Mouse (Mus musculus) T-cell, adult 2 months (primary cell): ENCODE measurements around the gene Tango6.

ENCODE experiments used
- DNase-seq: peaks from one replicate; pipeline ENCODE4 v3.0.0; 2022; ENCODE audit warnings: low spot score

Gene Tango6

DNA sequence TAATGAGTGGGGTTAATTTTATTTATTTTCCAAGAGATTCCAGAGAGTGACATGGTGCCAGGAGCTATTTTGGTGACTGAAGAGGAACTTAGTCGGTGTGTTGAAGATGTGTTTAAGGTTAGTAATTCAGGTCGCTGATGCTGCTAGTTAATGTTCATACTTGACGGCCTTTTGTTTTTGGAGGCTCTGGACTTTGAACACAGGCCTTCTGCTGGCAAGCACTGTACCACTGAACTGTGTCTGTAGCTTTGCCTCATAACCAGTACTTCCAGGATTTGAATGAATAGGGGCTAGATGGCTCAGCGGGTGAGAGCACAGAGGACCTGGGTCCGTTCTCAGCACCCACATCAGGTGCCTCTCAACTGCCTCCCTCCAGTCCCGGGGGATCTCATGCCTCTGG, 17.3 kb downstream of the Tango6 start:
- DNase-seq, result no peak

DNA sequence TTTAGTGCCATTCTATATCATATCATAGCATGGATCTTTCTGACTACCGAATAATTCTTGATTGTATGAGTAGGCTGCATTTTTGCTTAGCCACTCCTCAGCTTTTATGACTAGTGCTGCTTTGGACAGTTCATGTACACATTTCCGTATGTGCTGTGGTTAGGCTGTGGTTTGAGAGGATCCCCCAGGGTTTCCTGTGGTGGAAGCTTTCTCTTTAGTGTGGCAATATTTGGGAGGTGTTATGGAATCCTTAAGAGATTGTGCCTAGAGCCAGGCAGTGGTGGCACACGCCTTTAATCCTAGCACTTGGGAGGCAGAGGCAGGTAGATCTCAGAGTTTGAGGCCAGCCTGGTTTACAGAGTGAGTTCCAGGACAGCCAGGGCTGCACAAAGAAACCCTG, 18.5 kb downstream of the Tango6 start:
- DNase-seq, result peak; percentile 44

DNA sequence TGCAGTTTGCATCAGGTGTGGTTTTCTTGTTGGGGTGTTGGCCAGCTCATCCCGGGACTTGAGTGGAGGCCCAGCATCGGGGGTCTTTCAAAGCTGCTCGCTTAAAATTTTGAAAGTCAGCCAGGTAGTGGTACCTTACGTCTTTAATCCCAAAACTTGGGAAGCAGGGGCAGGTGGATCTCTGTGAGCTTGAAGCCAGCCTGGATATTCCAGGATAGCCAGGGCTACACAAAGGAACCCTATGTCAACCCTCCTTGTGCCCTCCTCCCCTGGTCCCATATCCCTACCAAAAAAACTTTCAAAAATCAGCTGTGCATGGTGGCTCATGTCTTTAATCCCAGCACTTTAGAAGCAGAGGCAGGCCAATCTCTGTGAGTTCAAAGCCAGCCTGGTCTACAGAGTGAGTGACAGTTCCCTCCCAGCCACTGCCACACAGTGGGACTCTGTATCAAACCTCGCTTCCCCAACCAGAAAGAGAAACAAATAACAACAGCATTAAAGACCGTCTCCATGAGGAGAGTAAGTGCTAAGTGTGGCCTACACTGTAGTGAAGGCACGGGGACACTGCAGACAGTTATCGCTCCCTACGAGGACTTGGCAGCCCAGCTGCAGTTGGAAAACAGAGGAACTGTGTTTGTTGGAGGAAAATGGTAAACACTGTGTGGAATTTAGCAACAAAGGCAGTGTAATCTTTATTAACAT, 21.5 kb downstream of the Tango6 start:
- DNase-seq, result no peak

DNA sequence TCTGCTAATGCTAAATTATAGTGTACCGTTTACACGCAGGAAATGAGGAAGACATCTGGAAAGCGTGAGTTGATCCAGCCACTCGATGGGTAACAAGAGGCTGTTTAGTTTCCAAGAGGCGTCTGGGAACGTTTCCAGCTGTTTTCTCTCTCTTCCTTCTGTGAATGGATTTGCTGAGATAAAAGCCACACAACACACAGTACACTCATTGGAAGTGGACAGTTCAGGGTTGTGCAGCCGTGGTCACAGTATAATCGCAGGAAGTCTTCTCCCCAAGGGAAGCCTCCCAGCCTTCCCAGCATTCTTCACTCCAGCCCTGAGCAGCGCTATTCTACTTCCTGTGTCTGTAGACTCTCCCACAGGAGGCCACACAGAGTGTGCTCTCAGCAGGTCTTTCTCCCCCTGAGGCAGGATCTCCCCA, 22.0 kb downstream of the Tango6 start:
- no peak for DNase-seq

DNA sequence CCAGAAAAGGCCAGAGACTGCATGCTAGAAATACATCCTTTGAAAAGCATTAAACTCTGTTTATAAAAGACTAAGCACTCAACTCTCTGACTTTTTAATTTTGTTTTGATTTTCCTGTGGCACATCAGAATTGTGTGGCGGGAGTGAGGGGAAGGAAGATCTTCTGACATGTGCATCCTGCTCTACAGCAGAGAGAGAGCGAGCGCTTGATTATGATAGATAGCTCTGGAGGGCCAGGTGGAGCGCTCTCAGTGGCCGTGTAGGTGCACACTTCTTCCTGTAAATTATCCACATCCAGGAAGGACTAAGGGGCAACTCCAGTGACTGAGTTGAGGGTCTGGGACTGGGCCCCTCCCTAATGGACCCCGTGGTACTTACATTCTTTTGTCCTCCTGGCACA, 23.3 kb downstream of the Tango6 start:
- DNase-seq, result no peak

DNA sequence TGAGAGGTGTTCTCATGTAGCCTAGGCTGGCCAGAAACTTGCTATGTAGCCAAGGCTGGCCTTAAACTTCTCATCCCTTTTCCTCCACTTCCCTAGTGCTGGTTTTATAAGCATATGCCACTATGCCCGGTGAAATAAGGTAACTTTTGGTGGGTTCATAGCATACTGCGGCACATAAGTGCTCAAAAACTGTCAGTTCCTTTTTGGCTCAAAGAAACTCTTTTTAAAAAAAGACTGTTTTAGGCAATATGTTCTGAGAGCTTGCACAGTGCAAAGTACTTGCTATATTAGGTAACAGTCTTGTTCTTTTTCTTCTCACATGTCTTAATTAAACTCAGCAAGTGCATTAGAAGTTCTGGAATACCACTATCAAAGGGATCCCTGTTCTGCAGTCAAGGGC, 27.1 kb downstream of the Tango6 start:
- DNase-seq, result no peak

DNA sequence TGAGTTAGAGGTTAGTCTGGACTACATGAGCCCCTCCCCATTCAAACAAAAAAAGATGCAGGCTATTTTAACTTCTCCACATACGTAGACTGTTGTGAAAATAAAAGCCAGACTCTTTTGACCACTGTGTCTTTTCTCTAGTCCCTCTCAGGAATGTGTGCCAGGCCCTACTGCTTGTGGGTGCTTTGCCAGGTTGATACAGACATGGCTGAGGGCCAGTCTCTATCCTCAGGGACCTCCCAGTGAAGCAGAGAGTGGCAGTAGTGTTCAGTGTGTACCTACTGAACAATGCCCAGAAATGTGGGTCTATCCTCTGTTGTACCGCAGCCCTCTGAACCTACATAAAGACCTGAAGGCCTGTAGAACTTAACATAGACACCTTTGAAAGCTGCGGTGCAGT, 29.6 kb downstream of the Tango6 start:
- DNase-seq, result no peak

DNA sequence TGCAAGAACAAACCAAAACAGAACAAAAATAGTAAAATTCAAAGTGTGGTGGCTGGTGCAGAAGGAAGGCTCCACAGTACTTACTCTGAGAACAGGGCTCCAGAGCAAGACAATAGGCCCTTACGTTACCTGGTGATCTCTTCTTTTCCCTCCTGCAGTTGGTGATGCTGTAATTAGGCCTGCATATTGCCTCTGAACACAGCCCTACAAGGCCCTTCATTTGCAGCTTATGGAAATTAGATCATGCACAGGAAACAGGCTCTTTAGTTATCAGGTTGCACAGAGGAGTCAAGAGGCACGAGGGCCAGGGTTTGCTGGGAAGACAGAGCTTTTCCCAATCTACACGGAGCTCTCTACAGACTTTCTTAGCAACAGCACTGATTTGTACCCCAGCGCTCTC, 31.4 kb downstream of the Tango6 start:
- DNase-seq, result no peak

DNA sequence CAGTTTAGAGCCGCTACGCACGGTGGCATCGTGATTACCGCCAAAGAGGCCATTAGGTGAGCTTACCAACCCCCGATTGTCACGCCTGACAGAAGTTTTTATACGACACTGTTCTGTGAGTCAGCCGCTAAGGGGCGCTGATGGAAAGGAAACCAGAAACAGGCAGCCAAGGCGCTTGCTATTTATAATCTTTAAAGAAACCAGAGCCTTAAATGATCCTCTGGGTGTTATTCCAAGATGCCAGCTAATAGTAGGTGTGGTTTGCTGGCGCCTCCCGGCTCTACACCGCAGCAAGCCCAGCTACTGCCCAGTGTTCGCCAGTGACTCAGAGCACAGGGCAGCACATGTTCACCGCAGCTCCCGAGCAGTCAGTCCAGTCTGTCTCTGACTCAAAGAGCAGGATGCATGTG, 35.2 kb downstream of the Tango6 start:
- DNase-seq, result peak; percentile 16

DNA sequence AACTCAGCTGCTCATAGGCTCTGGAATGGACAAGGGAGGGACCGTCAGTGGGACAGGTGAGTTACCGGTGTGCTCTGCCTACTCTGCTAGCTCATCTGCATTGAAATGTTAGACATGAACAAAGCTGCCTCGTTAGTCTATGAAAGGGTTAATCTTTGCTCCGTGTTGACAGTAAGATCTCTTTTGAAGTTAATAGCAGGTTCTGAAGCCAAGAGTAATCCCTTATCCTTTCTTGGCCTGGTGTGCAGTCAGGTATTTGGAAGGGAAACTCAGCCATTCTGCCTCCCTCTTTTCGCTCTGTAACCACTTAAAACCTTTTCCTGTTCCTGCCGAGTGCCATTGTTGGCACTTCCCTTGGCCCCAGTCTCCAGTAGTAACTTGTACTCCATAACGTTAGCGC, 38.1 kb downstream of the Tango6 start:
- DNase-seq, result no peak

DNA sequence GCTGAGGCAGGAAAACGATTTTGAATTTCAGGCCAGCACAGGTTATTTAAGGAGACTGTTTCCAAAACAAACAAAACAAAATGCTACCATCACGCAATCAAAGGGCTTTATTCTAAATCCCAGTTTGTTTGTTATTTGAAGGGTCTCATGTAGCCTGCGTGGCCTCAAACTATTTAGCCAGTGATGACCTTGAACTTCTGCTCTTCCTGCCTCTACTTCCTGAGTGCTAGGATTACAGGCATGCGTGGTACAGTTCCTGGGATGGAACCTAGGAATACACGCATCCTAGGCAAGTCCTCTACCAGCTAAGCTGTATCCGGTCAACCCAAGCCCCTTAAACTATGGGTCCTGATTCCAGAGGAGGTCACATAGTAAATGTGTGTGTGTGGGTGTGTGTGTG, 39.6 kb downstream of the Tango6 start:
- no peak for DNase-seq

DNA sequence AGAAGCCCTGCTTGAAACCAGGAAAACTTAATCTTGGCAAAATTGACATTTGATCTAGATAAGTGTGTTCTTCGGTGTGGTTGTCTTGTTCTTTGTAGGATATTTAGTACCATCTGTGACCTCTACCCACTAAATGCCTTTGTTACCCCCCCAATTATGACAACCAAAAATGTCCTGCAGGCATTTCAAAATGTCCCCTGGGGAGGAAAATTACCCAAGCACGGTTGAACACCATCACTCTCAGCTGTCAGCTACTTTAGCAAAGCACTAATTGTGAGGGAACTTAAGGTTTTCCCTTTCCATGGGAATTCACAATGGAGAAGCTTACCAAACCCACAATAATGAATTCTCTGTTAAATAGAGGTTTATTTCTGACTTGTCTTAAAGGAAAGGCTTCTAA, 41.1 kb downstream of the Tango6 start:
- no peak for DNase-seq

DNA sequence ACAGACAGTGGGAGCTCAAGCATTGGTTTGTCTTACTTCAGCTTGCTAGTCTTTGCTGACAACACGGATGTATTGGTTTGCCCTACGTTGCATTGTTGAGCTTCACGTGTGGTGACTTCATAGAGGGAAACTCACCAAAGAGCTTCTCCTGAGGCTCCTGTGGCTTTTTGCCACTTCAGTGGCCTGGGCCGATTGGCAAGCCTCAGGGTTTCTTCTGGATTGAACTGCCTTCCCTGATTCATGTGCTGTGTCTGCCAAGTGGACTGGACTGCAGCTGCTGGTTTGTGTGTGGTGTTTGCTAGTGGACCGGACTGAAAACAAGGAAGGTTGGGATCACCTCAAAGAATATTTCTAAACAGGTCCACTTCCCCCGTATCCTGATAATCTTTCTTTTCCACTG, 43.7 kb downstream of the Tango6 start:
- DNase-seq, result no peak

DNA sequence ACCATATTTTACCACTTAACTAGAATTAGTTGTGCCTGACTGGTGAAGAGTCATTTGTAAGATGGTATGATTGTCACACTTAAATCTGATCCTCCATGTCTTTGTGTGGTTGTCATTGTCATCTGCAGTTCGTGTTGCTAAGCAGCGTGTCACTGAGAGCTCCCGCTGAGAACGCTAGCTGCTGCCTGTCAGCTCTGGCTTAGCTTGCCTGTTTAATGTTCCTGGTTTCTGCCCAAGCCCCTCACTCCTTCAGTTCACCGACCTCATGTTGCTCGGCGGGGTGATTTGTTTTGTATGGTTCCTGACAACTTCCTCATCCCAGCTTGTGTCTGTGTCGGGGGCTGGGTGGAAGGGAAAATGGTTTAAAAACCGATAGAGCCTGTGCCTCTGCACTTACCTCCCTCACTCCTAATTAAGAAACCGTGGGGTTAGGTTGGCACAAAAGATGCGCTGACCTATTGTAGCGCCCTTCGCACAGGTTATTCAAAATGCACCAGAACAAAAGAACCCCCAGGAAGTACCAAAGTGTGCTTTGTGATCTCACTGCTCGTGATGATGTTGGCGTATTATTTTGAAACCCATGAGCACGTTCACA, 44.5 kb downstream of the Tango6 start:
- no peak for DNase-seq

DNA sequence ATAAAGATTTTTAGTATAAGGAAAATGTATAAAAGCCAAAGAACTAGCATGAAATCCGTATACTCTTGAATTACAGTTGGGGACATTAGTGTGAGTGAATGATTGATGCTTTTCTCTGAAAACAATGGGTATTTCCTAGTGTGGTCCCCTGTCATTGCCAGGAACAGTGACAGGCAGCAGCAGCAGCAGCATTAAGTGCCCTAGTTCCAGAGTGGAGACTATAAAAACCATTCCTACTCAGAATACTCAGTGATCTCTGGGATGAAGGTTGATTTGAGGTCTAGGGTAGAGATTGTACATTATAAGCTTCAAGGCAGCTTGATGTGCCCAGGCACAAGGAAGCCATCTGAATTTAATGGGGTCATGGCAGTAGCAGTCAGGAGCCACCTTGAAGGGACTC, 45.0 kb downstream of the Tango6 start:
- no peak for DNase-seq

DNA sequence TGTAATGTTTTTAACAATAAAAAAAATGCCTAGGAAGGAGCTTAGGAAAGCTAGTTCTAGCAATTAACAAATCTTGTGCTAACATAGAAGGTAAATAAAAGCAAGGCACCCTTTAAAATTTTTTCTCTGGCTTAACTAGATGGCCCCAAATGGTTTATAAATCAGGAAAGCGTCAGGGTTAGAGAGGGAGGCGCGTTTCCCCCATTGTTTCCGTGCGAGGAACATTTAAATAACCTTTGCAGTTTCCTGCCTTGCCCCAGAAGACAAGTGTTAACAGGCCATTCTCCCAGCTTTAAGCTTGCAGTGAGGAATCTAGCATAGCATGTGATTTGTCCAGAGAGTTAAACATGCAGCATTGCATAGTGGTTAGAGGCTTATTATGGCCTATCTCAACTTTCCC, 50.1 kb downstream of the Tango6 start:
- DNase-seq, result no peak

DNA sequence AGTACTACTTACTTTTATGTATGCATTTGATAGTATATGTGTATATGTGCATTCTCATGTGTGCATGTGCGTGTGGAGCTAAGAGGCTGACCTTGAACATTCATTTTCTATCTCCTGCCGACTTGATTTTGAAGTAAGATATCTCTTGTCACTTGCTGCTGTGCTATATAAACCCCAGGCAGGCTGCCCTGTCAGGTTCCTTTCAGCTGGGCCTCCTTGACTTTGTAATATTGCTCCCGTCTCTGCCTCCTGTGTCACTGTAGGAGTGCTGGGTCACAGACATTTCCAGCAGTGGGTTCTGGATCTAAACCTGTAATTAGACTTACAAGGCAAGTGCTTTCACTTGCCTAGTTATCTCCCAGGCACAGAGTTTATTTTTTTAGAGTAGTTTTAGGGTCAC, 50.8 kb downstream of the Tango6 start:
- no peak for DNase-seq

DNA sequence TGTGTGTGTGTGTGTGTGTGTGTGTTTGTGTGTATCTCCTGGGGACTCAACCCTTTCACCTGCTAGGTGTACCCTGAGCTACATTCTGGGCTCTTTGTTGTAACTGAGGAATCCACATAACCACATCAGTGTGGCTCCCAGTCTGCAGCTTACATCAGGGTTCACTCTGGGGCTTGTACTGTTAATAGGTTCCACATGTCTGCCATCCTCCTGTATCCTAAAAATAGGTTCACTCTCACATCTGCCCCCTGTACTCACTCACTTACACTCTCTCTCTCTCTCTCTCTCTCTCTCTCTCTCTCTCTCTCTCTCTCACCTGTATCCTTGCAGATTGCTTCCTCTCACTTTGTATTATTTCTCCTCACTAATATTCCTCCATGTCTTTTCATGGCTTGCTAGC, 51.4 kb downstream of the Tango6 start:
- DNase-seq, result no peak

DNA sequence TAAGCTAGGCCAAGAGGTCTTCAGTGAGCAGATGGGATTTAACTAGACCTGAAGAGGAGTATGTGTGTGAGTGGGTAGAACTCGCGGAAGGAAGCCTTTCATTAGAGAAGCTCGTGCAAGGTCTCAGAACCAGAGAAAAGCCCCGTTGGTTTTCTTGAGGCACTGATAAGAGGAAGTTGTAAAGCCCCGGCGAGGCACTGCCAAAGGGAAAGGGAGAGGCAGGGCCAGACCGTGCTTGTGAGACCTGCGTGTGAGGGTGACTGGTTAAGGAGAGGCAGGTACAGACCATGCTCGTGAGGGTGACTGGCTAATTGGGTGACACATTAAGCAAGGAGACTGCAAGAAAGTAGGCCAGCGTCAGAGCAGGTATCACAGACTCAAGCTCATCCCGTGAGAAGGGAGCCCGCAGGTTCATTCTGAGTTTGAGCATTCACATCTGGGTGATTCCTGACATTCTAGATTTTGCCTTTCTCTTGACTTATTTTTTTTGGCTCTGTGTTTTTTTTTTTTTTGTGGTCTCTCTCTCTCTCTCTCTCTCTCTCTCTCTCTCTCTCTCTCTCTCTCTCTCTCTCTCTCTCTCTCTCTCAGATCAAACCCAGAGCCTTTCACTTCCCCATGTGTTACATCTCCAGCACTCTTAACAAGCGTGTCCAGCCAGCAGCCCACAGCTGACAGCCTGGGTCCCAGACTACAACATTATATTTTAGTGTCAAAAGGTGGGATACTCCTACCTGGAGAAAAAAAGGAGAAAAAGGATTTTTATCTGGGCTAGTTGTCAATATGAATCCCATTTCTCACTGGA, 54.2 kb downstream of the Tango6 start:
- DNase-seq, result no peak

DNA sequence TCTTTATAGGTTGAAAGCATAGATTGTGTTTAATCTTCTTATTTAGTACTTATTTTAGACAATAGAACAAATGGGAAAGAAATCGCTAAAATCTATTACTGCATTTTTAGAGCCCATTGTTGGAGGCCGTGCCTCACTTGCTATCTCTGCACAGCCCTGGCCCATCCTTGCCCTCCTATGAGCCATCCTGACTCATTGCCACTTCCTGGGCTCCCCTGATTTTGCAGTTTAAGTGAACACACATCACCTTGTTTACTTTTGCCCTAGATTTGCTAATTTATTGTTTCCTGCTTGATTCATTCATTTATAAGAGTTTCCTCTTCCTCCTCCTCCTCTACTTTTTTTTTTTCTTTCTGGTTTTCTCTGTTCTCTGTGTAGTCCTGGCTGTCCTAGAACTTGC, 55.0 kb downstream of the Tango6 start:
- no peak for DNase-seq

DNA sequence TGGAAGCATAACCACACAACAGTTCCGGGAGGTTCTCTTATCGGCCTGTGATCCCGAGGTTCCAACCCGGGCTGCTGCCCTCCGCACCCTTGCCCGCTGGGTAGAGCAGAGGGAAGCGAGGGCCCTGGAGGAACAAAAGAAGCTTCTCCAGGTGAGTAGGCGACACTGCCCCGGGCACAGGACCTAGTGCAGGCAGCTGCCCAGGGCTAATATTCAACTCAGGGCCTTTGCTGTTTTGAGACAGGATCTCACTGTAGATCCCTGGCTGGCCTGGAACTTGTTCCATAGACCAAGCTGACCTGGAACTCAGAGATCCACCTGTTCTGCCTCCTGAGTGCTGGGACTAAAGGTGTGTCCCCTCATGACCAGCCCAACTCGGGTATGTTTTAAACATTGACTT, 59.5 kb downstream of the Tango6 start:
- DNase-seq, result no peak

DNA sequence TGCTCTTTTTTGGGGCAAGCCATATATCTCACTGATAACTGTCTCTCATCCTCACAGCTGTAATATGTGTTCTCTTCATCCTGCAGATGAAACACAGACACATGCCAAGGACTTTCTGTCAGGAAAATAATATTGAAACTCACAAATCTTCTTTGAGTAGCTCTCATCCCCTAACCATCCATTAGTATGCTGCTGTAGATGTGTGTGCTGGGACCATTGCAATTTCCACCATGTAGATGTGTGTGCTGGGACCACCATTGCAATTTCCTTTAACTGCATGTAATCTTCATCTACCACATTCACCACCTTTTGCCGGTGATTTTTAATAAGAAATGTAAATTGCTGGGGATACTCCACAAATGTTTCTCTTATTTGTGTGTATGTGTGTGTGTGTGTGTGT, 60.5 kb downstream of the Tango6 start:
- no peak for DNase-seq

DNA sequence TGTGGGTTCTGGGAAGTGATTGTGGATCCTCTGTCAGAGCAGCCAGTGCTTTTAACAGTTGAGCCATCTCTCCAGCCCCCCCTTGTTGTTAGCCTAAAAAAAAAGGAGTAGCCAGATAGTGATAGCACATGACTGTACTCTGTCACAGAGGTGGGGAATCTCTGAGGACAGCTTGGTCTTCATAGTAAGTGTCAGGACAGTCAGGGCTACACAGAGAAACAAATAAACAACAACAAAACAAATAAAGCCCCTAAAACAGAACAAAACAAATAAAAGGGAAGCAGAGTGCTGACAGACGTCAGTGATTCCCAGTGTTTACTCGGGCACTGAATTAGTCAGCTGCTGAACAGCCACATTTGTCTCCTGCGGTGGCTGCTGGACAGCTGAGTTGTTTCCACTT, 70.6 kb downstream of the Tango6 start:
- no peak for DNase-seq

DNA sequence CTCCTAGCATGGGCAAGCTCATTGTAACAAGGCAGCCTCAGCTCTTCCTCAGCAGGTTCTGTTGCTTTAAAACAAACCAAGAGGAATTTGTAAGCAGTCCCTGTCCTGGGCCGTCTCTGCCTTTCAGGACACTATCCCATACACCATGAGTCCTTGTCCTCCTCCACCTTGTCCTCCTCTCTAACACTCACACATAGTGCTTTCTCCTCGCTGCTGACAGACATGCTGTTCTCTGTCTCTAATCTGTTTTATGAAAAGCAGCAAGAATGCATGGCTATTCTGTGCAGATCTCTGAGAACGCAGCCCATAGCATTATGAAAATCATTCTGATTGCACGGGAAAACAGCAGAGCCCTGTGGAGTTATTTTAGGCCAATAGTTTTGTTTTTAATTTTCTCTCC, 78.4 kb downstream of the Tango6 start:
- no peak for DNase-seq
